Mouse (Mus musculus): Measurements from ENCODE around the gene Mbnl1. TPM values are rescaled to one million over a fixed set of nuclear protein-coding genes. Genes with fewer than 3 reads are reported as not detected.

The Mbnl1 gene
- polyA plus RNA-seq, 1 experiment from 2014 or later, result 68.8 TPM

DNA sequence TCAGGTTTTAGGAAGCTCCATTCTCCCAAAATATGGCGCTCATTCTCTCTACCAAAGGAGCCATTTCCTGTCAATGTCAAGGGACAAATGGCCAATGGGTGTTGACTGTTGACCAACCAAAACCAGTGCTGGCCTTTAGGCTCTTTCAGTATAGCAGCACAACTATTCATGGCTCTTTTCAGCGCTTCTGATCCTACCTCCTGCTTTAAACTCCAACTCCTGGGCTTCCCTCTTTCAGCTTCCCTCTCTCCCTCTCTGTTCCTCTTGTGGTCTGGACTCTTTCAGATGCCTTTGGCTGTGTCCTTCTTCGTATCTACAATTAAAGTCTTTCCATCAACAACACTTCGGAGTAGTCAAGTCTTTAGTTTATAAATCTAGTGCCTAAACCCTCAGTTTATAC lies 107.2 kb downstream of the Mbnl1 start:
- DNase-seq (ENCODE audit: low spot score), result no peak
- H3K9me3 ChIP-seq (replicated peaks; ENCODE audit: control insufficient read depth, low read length), result no peaks in the 10 kb centered on the region

DNA sequence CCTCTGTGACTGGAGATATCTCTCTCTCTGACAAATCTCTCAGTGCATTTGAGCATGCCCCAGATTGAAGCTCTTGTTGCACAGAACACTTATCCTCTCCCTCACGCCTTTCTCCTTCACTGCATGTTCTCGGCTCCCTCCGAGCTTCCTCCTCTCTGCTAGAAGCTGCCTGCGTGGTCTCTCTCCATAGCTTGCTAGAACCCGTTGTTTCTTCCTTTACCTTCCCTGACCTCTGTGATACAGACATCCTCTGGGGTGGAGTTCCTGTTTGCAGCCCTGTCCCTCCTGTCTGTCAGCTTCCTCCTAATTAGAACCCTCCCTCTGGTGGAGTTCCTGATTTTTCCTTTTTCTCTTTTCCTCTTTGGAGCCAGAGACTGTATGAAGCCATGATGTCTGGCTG lies 108.1 kb downstream of the Mbnl1 start:
- Histone ChIP-seq H3K4me2 (ENCODE audit: low read depth, low read length) (no peak overlapping the region), H3K27me3 (ENCODE audit: control insufficient read depth, insufficient read depth, low read length) (no peaks in the 10 kb centered on the region), H3K9me3 (replicated peaks; ENCODE audit: control insufficient read depth, low read length) (no peaks in the 10 kb centered on the region), H3K27ac (replicated peaks; ENCODE audit: low read depth, low read length) (no peak overlapping the region), H3K4me3 (ENCODE audit: low read depth, low read length) (no peak overlapping the region), H3K9ac (replicated peaks; ENCODE audit: low read length) (no peak overlapping the region), H3K36me3 (replicated peaks; ENCODE audit: control insufficient read depth, insufficient read depth, low read depth, low read length) (no peaks in the 10 kb centered on the region), H3K4me1 (ENCODE audit: control insufficient read depth, insufficient read depth, low read length) (no peaks in the 10 kb centered on the region)
- no peak for ATAC-seq (replicated peaks; ENCODE audit: insufficient number of reproducible peaks, low FRiP score, low TSS enrichment, low read depth)
- DNase-seq (ENCODE audit: low spot score), result no peak
- WGBS, result 38% methylated on average over 5 of the region's 5 CpGs

More for the DNA sequence above, 107.2 kb downstream of the Mbnl1 start:
- H3K27me3 ChIP-seq (ENCODE audit: control insufficient read depth, insufficient read depth, low read length), result no peaks in the 10 kb centered on the region
- no peaks in the 10 kb centered on the region for H3K36me3 ChIP-seq (replicated peaks; ENCODE audit: control insufficient read depth, insufficient read depth, low read depth, low read length)
- no peak overlapping the region for H3K9ac ChIP-seq (replicated peaks; ENCODE audit: low read length)
- no peak overlapping the region for H3K4me2 ChIP-seq (ENCODE audit: low read depth, low read length)
- no peak overlapping the region for H3K4me3 ChIP-seq (ENCODE audit: low read depth, low read length)
- 90% methylated on average over 4 of the region's 4 CpGs for WGBS
- no peak for ATAC-seq (replicated peaks; ENCODE audit: insufficient number of reproducible peaks, low FRiP score, low TSS enrichment, low read depth)
- no peak overlapping the region for H3K27ac ChIP-seq (replicated peaks; ENCODE audit: low read depth, low read length)
- no peaks in the 10 kb centered on the region for H3K4me1 ChIP-seq (ENCODE audit: control insufficient read depth, insufficient read depth, low read length)

DNA sequence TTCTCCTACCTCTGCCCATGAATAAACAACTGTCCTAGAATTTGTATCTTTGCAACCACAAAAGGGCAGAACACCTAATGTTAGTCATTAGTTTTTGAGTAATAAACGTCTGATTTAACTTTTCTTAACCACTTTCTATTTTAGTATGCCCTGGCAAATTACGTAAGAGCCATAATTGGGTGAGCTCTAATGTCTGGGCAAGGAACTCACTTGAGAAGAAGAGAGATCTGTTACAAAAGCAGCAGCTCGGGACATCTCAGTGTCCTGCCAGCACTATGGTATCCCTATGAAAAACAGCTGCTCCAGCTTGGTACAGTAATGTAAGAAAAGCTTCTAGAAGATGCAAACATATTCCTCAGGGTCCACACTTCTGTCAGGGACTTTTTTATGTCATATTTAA lies 109.5 kb downstream of the Mbnl1 start:
- Histone ChIP-seq H3K27ac (replicated peaks; ENCODE audit: low read depth, low read length) (no peak overlapping the region), H3K9ac (replicated peaks; ENCODE audit: low read length) (no peak overlapping the region), H3K4me2 (ENCODE audit: low read depth, low read length) (no peak overlapping the region), H3K4me1 (ENCODE audit: control insufficient read depth, insufficient read depth, low read length) (no peaks in the 10 kb centered on the region), H3K9me3 (replicated peaks; ENCODE audit: control insufficient read depth, low read length) (no peaks in the 10 kb centered on the region), H3K36me3 (replicated peaks; ENCODE audit: control insufficient read depth, insufficient read depth, low read depth, low read length) (no peaks in the 10 kb centered on the region), H3K4me3 (ENCODE audit: low read depth, low read length) (no peak overlapping the region), H3K27me3 (ENCODE audit: control insufficient read depth, insufficient read depth, low read length) (no peaks in the 10 kb centered on the region)
- 31% methylated on average over 3 of the region's 3 CpGs for WGBS
- ATAC-seq (replicated peaks; ENCODE audit: insufficient number of reproducible peaks, low FRiP score, low TSS enrichment, low read depth), result no peak
- DNase-seq (ENCODE audit: low spot score), result no peak

GRCm38 (mm10) chr3:60582620-60583019 lies 110.0 kb downstream of the Mbnl1 start:
- Histone ChIP-seq H3K4me2 (ENCODE audit: low read depth, low read length) (no peak overlapping the region), H3K27ac (replicated peaks; ENCODE audit: low read depth, low read length) (no peak overlapping the region), H3K9ac (replicated peaks; ENCODE audit: low read length) (no peak overlapping the region), H3K4me1 (ENCODE audit: control insufficient read depth, insufficient read depth, low read length) (no peaks in the 10 kb centered on the region), H3K9me3 (replicated peaks; ENCODE audit: control insufficient read depth, low read length) (no peaks in the 10 kb centered on the region), H3K36me3 (replicated peaks; ENCODE audit: control insufficient read depth, insufficient read depth, low read depth, low read length) (no peaks in the 10 kb centered on the region), H3K4me3 (ENCODE audit: low read depth, low read length) (no peak overlapping the region), H3K27me3 (ENCODE audit: control insufficient read depth, insufficient read depth, low read length) (no peaks in the 10 kb centered on the region)
- no peak for DNase-seq (ENCODE audit: low spot score)
- 63% methylated on average over 1 of the region's 1 CpGs for WGBS
- ATAC-seq (replicated peaks; ENCODE audit: insufficient number of reproducible peaks, low FRiP score, low TSS enrichment, low read depth), result no peak

- DNase-seq (ENCODE audit: low spot score) (no peak), ATAC-seq (replicated peaks; ENCODE audit: insufficient number of reproducible peaks, low FRiP score, low TSS enrichment, low read depth) (no peak)
- 94% methylated on average over 3 of the region's 3 CpGs for WGBS
- H3K9ac ChIP-seq (replicated peaks; ENCODE audit: low read length), result no peak overlapping the region
- H3K9me3 ChIP-seq (replicated peaks; ENCODE audit: control insufficient read depth, low read length), result no peaks in the 10 kb centered on the region
- H3K27ac ChIP-seq (replicated peaks; ENCODE audit: low read depth, low read length), result no peak overlapping the region
- no peak overlapping the region for H3K4me2 ChIP-seq (ENCODE audit: low read depth, low read length)
- no peaks in the 10 kb centered on the region for H3K4me1 ChIP-seq (ENCODE audit: control insufficient read depth, insufficient read depth, low read length)
- H3K27me3 ChIP-seq (ENCODE audit: control insufficient read depth, insufficient read depth, low read length), result no peaks in the 10 kb centered on the region
- H3K36me3 ChIP-seq (replicated peaks; ENCODE audit: control insufficient read depth, insufficient read depth, low read depth, low read length), result no peaks in the 10 kb centered on the region
- no peak overlapping the region for H3K4me3 ChIP-seq (ENCODE audit: low read depth, low read length)
These were observed 112.1 kb downstream of the Mbnl1 start for GRCm38 (mm10) chr3:60584704-60585103.

DNA sequence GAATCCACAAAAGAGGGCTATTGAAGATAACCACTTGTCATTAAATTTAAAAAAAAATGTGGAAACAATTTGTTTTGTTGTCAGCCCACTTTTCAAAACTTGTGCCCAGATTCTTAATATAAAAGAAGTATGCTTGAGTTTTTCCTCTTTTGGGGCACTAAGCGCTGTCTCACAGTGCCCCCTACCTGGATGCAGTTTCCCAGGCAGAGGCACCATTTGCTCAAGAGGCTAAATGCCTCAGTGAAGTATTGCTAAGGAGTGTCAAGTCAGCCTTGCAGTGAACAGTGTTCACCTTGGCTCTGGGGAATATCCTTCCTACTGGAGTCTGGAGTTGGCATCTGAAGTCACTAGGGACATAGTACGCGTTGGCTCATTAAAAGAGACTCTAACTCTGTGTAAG lies 113.4 kb downstream of the Mbnl1 start:
- H3K36me3 ChIP-seq (replicated peaks; ENCODE audit: control insufficient read depth, insufficient read depth, low read depth, low read length), result no peaks in the 10 kb centered on the region
- H3K4me2 ChIP-seq (ENCODE audit: low read depth, low read length), result no peak overlapping the region
- no peaks in the 10 kb centered on the region for H3K4me1 ChIP-seq (ENCODE audit: control insufficient read depth, insufficient read depth, low read length)
- no peak overlapping the region for H3K27ac ChIP-seq (replicated peaks; ENCODE audit: low read depth, low read length)
- H3K9ac ChIP-seq (replicated peaks; ENCODE audit: low read length), result no peak overlapping the region
- H3K27me3 ChIP-seq (ENCODE audit: control insufficient read depth, insufficient read depth, low read length), result no peaks in the 10 kb centered on the region
- no peak overlapping the region for H3K4me3 ChIP-seq (ENCODE audit: low read depth, low read length)
- 92% methylated on average over 3 of the region's 3 CpGs for WGBS
- ATAC-seq (replicated peaks; ENCODE audit: insufficient number of reproducible peaks, low FRiP score, low TSS enrichment, low read depth), result no peak
- DNase-seq (ENCODE audit: low spot score), result no peak
- no peaks in the 10 kb centered on the region for H3K9me3 ChIP-seq (replicated peaks; ENCODE audit: control insufficient read depth, low read length)

- Histone ChIP-seq H3K4me3 (ENCODE audit: low read depth, low read length) (no peak overlapping the region), H3K27ac (replicated peaks; ENCODE audit: low read depth, low read length) (no peak overlapping the region), H3K36me3 (replicated peaks; ENCODE audit: control insufficient read depth, insufficient read depth, low read depth, low read length) (no peaks in the 10 kb centered on the region), H3K4me2 (ENCODE audit: low read depth, low read length) (no peak overlapping the region), H3K9ac (replicated peaks; ENCODE audit: low read length) (no peak overlapping the region), H3K27me3 (ENCODE audit: control insufficient read depth, insufficient read depth, low read length) (no peaks in the 10 kb centered on the region), H3K9me3 (replicated peaks; ENCODE audit: control insufficient read depth, low read length) (no peaks in the 10 kb centered on the region), H3K4me1 (ENCODE audit: control insufficient read depth, insufficient read depth, low read length) (no peaks in the 10 kb centered on the region)
- no peak for ATAC-seq (replicated peaks; ENCODE audit: insufficient number of reproducible peaks, low FRiP score, low TSS enrichment, low read depth)
- no peak for DNase-seq (ENCODE audit: low spot score)
- 85% methylated on average over 4 of the region's 4 CpGs for WGBS
These were observed 114.5 kb downstream of the Mbnl1 start for GRCm38 (mm10) chr3:60587149-60587548.

DNA sequence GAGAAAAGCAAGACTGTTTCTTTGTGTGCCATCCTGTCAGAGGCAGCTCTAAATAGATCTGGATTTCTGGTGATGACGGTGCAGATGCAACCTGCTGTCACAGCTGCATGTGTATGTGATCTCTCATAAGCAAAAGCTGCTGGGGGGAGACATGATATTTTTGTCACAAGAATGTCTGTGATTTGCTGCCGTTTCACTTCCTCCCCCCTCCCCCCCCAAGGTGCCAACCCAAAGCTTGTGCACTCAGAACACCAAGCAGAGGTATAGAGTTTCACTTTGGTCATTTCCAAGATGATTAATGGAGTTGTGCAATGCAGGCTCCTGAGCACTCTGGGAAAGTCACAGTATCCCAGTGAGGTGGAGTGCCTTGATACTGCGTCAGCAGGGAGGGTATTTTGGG lies 116.7 kb downstream of the Mbnl1 start:
- H3K4me1 ChIP-seq (ENCODE audit: control insufficient read depth, insufficient read depth, low read length), result no peaks in the 10 kb centered on the region
- WGBS, result 52% methylated on average over 3 of the region's 3 CpGs
- no peak overlapping the region for H3K27ac ChIP-seq (replicated peaks; ENCODE audit: low read depth, low read length)
- no peak overlapping the region for H3K4me3 ChIP-seq (ENCODE audit: low read depth, low read length)
- no peak overlapping the region for H3K4me2 ChIP-seq (ENCODE audit: low read depth, low read length)
- no peaks in the 10 kb centered on the region for H3K9me3 ChIP-seq (replicated peaks; ENCODE audit: control insufficient read depth, low read length)
- DNase-seq (ENCODE audit: low spot score), result no peak
- no peaks in the 10 kb centered on the region for H3K36me3 ChIP-seq (replicated peaks; ENCODE audit: control insufficient read depth, insufficient read depth, low read depth, low read length)
- no peak for ATAC-seq (replicated peaks; ENCODE audit: insufficient number of reproducible peaks, low FRiP score, low TSS enrichment, low read depth)
- H3K9ac ChIP-seq (replicated peaks; ENCODE audit: low read length), result no peak overlapping the region
- no peaks in the 10 kb centered on the region for H3K27me3 ChIP-seq (ENCODE audit: control insufficient read depth, insufficient read depth, low read length)
